Mouse (Mus musculus): ENCODE results near the gene Acan. TPM values are rescaled to one million over a fixed set of nuclear protein-coding genes. Genes with fewer than 3 reads are reported as not detected.

Acan gene
- polyA plus RNA-seq (2015; fragmentation: Nextera tagmentation; extraction: Ambion mirVana), result 0.12 and 0.24 TPM in 2 replicates

DNA sequence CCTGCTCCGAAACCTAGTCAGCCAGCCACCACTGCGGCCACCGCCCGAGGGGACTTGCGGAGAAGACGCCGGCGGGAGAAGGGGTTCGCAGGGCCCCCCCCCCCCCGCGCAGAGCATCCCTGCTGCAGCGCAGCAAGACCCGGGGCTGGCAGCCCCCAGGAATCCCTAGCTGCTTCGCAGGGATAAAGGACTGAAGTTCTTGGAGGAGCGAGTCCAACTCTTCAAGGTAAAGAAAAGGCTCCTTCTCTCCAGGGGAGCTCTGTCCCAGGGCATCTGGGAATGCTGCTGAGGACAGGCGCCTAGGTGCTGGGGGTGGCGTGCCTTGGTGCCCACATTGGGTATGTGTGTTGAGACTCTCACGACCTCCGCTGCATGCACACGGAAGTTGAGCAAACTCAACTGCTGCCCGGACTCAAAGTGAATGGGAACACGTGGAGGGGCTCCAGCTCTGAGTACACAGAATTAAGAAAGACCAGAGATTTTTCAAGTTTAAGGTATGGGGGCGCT, at the start of gene Acan:
Gene Acan (plus strand): TSS at position 101 of the 507 bp plus-strand sequence.
- Histone ChIP-seq H3K27ac (ENCODE audit: low read length) (no peak within 1 kb of the TSS), H3K4me3 (ENCODE audit: low read depth, low read length) (peak within 1 kb of the TSS; percentile 58), H3K9me3 (replicated peaks; ENCODE audit: control insufficient read depth, low read length, poor library complexity, severe bottlenecking) (no peaks in the 10 kb centered on the region), H3K4me2 (ENCODE audit: low read length) (peak within 1 kb of the TSS; percentile 99), H3K36me3 (ENCODE audit: control insufficient read depth, insufficient read depth, low read length) (no peaks in the 10 kb centered on the region), H3K9ac (ENCODE audit: low read depth, low read length) (peak within 1 kb of the TSS; percentile 65), H3K4me1 (ENCODE audit: control insufficient read depth, insufficient read depth, low read length) (peaks cover 10% of the 10 kb centered on the region), H3K27me3 (ENCODE audit: control insufficient read depth, insufficient read depth, low read depth, low read length) (peaks cover 45% of the 10 kb centered on the region)
- 0% methylated on average over 21 of the region's 23 CpGs for WGBS
- no peak for ATAC-seq

DNA sequence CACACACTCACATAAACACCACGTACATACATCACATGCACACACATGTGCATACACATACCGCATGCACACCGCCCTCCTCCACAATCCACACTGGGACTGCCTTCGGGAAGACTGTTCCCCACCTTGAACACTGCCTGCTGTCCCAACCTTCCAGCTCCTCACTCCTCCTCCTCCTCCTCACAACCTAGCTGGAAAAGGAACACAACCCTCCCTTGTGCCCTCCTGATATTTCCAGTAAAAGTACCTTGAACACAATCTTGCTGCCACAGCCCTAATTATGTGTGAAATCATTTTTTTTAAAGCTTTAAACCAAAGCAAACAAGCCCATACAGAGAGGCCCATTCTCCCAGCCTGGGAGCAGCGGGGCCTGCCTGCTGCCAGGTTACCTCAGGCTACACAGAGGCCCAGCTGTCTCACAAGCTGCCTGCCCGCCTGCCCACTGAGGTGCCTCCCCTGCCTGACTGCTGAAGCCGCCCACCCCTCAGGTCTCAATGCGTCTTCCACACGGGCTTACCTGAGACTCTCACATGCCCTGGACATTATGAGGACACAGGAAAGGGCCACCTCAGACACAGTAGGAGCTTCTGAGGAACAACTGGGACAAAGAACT, 31.9 kb upstream of the Acan start:
- no peak overlapping the region for H3K27ac ChIP-seq (ENCODE audit: low read length)
- H3K4me2 ChIP-seq (ENCODE audit: low read length), result no peak overlapping the region
- whole genome bisulfite sequencing, result 74% methylated on average over 9 of the region's 9 CpGs
- ATAC-seq, result no peak
- no peak overlapping the region for H3K4me3 ChIP-seq (ENCODE audit: low read depth, low read length)
- H3K9ac ChIP-seq (ENCODE audit: low read depth, low read length), result no peak overlapping the region
- H3K4me1 ChIP-seq (ENCODE audit: control insufficient read depth, insufficient read depth, low read length), result no peaks in the 10 kb centered on the region
- H3K9me3 ChIP-seq (replicated peaks; ENCODE audit: control insufficient read depth, low read length, poor library complexity, severe bottlenecking), result no peaks in the 10 kb centered on the region
- H3K36me3 ChIP-seq (ENCODE audit: control insufficient read depth, insufficient read depth, low read length), result no peaks in the 10 kb centered on the region
- no peaks in the 10 kb centered on the region for H3K27me3 ChIP-seq (ENCODE audit: control insufficient read depth, insufficient read depth, low read depth, low read length)

DNA sequence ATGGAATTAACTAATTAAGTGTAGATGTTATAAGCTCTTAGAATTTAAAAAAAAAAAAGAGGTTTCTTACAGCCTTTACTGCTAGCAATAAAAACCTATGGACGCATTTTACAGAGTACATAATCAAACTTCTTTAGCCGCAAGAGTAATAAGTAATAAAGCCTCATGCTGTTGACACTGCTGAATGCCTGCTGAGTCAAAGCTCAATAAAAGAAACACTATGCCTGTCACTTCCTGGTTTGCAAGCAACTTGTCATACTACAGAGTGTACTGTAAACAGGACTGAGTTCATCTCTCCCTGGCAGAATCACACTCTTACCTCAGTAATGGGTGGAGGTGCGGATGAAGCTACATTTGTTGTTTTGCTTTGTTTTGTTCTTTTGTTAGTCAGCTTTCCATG, 24.1 kb upstream of the Acan start:
- Histone ChIP-seq H3K27me3 (ENCODE audit: control insufficient read depth, insufficient read depth, low read depth, low read length) (no peaks in the 10 kb centered on the region), H3K4me3 (ENCODE audit: low read depth, low read length) (no peak overlapping the region), H3K4me2 (ENCODE audit: low read length) (no peak overlapping the region), H3K27ac (ENCODE audit: low read length) (no peak overlapping the region), H3K9ac (ENCODE audit: low read depth, low read length) (no peak overlapping the region), H3K4me1 (ENCODE audit: control insufficient read depth, insufficient read depth, low read length) (no peaks in the 10 kb centered on the region), H3K36me3 (ENCODE audit: control insufficient read depth, insufficient read depth, low read length) (no peaks in the 10 kb centered on the region), H3K9me3 (replicated peaks; ENCODE audit: control insufficient read depth, low read length, poor library complexity, severe bottlenecking) (no peaks in the 10 kb centered on the region)
- ATAC-seq, result no peak
- WGBS, result 95% methylated on average over 3 of the region's 3 CpGs

DNA sequence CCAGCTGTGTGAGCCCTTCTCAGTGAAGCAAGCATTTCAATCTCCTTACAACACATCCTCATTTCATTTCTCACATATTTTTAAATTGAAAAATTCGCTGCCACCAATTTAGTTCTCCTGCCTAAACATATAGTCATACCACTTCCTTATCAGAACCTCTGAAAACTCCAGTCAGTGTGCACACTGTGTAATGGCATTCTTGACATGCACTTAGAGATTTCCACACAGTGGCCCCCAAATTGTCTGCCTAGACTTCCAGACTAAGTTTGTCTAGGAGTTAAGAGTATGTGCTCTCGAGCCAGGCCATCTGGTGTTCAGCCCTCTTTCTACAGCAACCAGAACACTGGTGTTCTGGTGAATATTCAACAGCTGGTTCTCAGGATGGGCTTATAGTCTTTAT, 19.5 kb upstream of the Acan start:
- H3K4me1 ChIP-seq (ENCODE audit: control insufficient read depth, insufficient read depth, low read length), result no peaks in the 10 kb centered on the region
- H3K9ac ChIP-seq (ENCODE audit: low read depth, low read length), result no peak overlapping the region
- no peaks in the 10 kb centered on the region for H3K9me3 ChIP-seq (replicated peaks; ENCODE audit: control insufficient read depth, low read length, poor library complexity, severe bottlenecking)
- no peak overlapping the region for H3K4me3 ChIP-seq (ENCODE audit: low read depth, low read length)
- no peaks in the 10 kb centered on the region for H3K27me3 ChIP-seq (ENCODE audit: control insufficient read depth, insufficient read depth, low read depth, low read length)
- no peak for ATAC-seq
- H3K27ac ChIP-seq (ENCODE audit: low read length), result no peak overlapping the region
- H3K36me3 ChIP-seq (ENCODE audit: control insufficient read depth, insufficient read depth, low read length), result no peaks in the 10 kb centered on the region
- WGBS, result 81% methylated on average over 2 of the region's 2 CpGs
- H3K4me2 ChIP-seq (ENCODE audit: low read length), result no peak overlapping the region

DNA sequence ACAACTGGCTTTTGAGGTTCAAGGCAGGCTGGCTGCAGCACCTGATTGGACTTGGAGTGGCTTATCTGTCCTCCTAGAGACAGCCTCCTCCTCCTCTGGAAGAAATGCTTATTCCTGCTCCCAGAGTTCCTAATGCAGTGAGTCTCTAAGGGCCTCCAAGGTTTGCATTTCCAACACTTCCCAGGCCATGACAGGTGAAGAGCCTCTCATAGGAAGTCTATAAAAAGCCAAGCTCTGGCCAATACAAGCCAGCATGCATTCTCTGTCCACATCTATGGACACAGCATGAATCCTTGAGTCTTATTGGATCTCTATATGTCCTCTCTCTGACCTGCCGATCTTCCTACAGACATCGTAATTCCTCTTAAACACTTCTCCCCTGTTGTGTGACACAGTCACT, 18.8 kb upstream of the Acan start:
- no peaks in the 10 kb centered on the region for H3K27me3 ChIP-seq (ENCODE audit: control insufficient read depth, insufficient read depth, low read depth, low read length)
- WGBS, result 86% methylated on average over 2 of the region's 2 CpGs

DNA sequence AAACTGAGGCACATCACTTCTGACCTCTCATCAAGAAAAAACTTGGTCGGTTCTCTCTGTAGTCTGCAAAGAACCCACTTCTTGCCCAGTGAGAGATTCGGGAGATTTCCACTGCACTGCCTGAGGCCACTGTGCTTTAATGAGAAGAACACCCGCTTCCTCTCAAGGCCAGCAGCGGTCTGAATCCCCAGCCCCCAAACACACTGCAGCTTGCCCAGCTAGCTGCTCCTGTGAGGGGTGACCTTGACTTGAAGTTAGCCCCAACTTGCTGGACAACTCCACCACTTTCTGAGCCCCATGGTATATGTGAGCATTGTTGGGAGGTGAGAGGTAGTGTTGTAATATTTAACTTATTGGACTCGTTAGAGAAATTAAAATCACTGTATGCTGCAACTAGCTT, 1.2 kb upstream of the Acan start:
- 31% methylated on average over 5 of the region's 5 CpGs for WGBS
- Histone ChIP-seq H3K4me3 (ENCODE audit: low read depth, low read length) (no peak overlapping the region; the same call in 1 of the 2 replicates), H3K9me3 (replicated peaks; ENCODE audit: control insufficient read depth, low read length, poor library complexity, severe bottlenecking) (no peaks in the 10 kb centered on the region), H3K27ac (ENCODE audit: low read length) (no peak overlapping the region), H3K9ac (ENCODE audit: low read depth, low read length) (no peak overlapping the region), H3K4me1 (ENCODE audit: control insufficient read depth, insufficient read depth, low read length) (peaks cover 10% of the 10 kb centered on the region), H3K36me3 (ENCODE audit: control insufficient read depth, insufficient read depth, low read length) (no peaks in the 10 kb centered on the region), H3K27me3 (ENCODE audit: control insufficient read depth, insufficient read depth, low read depth, low read length) (peaks cover 45% of the 10 kb centered on the region), H3K4me2 (ENCODE audit: low read length) (peak overlapping the region; percentile 99)
- ATAC-seq, result no peak

More for the DNA sequence above, 18.8 kb upstream of the Acan start:
- no peaks in the 10 kb centered on the region for H3K36me3 ChIP-seq (ENCODE audit: control insufficient read depth, insufficient read depth, low read length)
- H3K9ac ChIP-seq (ENCODE audit: low read depth, low read length), result no peak overlapping the region
- H3K4me1 ChIP-seq (ENCODE audit: control insufficient read depth, insufficient read depth, low read length), result no peaks in the 10 kb centered on the region
- ATAC-seq, result no peak
- no peak overlapping the region for H3K27ac ChIP-seq (ENCODE audit: low read length)
- no peak overlapping the region for H3K4me2 ChIP-seq (ENCODE audit: low read length)
- H3K4me3 ChIP-seq (ENCODE audit: low read depth, low read length), result no peak overlapping the region
- peaks cover under 1% of the 10 kb centered on the region; the same call in 1 of the 2 replicates for H3K9me3 ChIP-seq (replicated peaks; ENCODE audit: control insufficient read depth, low read length, poor library complexity, severe bottlenecking)

DNA sequence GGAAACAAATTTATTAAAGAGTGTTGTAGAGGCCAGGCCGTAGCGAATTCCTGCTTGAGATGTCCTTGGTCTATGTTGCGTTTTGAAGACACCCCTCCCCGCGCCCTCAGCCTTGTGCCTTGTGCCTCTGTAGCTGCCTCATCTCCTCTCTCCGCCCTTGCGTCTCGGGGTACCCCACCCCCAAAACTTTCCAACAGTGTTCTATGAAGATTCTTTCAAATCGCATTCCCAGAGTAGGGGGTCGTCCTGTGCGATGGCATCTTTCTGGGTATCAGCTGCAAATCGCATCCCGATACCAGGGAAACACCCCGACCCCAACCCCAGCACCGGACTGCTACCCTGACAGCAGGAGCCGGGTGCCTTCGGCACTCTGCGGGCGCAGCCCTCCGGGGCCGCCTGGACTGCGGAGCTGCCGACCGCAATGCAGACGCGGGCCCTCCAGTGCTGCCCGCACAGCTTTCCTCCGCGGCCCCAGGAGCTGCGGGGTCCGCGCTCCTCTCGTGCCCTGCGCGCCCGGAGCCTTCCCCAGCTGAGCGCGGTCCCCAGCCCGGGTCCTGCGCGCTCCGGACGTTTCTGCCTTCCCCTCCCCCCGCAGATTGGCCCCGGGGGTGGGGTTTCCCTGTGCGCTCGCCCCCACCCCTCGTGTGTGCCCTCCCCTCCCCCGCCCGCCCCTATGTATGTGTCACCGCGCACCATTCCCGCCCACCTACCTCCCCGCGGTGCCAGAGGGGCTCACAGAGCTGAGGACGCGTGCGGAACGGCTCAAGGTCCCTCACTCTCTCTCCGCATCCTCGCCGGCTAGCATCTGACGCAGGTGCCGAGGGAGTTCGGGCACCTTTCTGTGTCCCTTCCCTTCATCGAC, 531 bp upstream of the Acan start:
- peak; percentile 85 for ATAC-seq
- 1% methylated on average over 53 of the region's 66 CpGs for WGBS
- H3K4me3 ChIP-seq (ENCODE audit: low read depth, low read length), result peak overlapping the region; percentile 58
- H3K9me3 ChIP-seq (replicated peaks; ENCODE audit: control insufficient read depth, low read length, poor library complexity, severe bottlenecking), result no peaks in the 10 kb centered on the region
- H3K4me1 ChIP-seq (ENCODE audit: control insufficient read depth, insufficient read depth, low read length), result peaks cover 10% of the 10 kb centered on the region
- peak overlapping the region; percentile 65 for H3K9ac ChIP-seq (ENCODE audit: low read depth, low read length)
- H3K36me3 ChIP-seq (ENCODE audit: control insufficient read depth, insufficient read depth, low read length), result no peaks in the 10 kb centered on the region
- peak overlapping the region; percentile 99 for H3K4me2 ChIP-seq (ENCODE audit: low read length)
- H3K27ac ChIP-seq (ENCODE audit: low read length), result no peak overlapping the region
- H3K27me3 ChIP-seq (ENCODE audit: control insufficient read depth, insufficient read depth, low read depth, low read length), result peaks cover 45% of the 10 kb centered on the region

DNA sequence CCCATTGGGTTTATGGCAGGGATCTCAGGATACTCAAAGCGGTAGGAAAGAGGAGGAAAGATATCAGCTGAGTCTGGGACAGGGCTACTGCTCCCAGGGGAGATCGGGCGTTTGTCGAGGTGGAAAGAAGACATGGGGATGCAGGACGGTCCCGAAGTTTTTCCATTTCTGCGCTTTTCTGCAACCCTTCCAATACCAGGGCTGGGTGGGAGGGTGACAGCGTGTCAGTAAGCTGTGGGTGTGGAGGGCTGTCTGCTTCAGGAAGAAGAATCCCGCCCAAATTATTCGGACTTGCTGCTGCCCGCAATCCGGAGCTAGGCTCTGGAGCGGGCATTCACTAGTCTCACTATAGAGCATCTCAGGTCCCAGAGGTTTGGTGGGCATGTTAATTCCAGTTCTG, 828 bp downstream of the Acan start:
- H3K27ac ChIP-seq (ENCODE audit: low read length), result no peak overlapping the region
- peaks cover 10% of the 10 kb centered on the region for H3K4me1 ChIP-seq (ENCODE audit: control insufficient read depth, insufficient read depth, low read length)
- H3K27me3 ChIP-seq (ENCODE audit: control insufficient read depth, insufficient read depth, low read depth, low read length), result peaks cover 45% of the 10 kb centered on the region
- no peak overlapping the region for H3K4me2 ChIP-seq (ENCODE audit: low read length)
- WGBS, result 6% methylated on average over 13 of the region's 13 CpGs
- no peak overlapping the region for H3K9ac ChIP-seq (ENCODE audit: low read depth, low read length)
- H3K36me3 ChIP-seq (ENCODE audit: control insufficient read depth, insufficient read depth, low read length), result no peaks in the 10 kb centered on the region
- no peaks in the 10 kb centered on the region for H3K9me3 ChIP-seq (replicated peaks; ENCODE audit: control insufficient read depth, low read length, poor library complexity, severe bottlenecking)
- H3K4me3 ChIP-seq (ENCODE audit: low read depth, low read length), result no peak overlapping the region
- no peak for ATAC-seq

DNA sequence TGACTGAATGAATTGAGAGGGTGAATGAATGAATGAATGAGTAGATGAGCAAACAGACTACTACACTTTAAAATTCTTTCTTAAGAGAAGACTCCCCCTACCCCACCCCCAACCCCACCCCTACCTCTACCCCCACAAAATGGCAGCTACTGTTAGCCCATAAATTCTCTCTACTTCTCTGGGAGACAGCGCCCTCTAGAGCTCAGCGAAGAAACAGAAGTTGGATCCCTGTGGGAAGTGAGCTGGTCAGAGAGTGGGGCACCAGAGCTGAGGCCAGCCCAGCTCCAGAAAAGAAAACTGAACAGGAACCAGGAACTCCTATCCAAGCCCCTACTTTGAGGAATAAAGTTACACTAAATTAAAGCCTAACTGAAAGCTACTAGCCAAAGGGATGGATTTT, 5.3 kb downstream of the Acan start:
- Histone ChIP-seq H3K4me2 (ENCODE audit: low read length) (no peak overlapping the region), H3K27me3 (ENCODE audit: control insufficient read depth, insufficient read depth, low read depth, low read length) (peaks cover 21% of the 10 kb centered on the region)
- 37% methylated on average over 2 of the region's 2 CpGs for WGBS

More for the DNA sequence above, 5.3 kb downstream of the Acan start:
- no peak overlapping the region for H3K27ac ChIP-seq (ENCODE audit: low read length)
- no peak for ATAC-seq
- H3K36me3 ChIP-seq (ENCODE audit: control insufficient read depth, insufficient read depth, low read length), result no peaks in the 10 kb centered on the region
- H3K9me3 ChIP-seq (replicated peaks; ENCODE audit: control insufficient read depth, low read length, poor library complexity, severe bottlenecking), result no peaks in the 10 kb centered on the region
- no peak overlapping the region for H3K4me3 ChIP-seq (ENCODE audit: low read depth, low read length)
- H3K9ac ChIP-seq (ENCODE audit: low read depth, low read length), result no peak overlapping the region
- H3K4me1 ChIP-seq (ENCODE audit: control insufficient read depth, insufficient read depth, low read length), result peaks cover 1% of the 10 kb centered on the region
